Mouse (Mus musculus) intestine, postnatal 0 days (tissue): Measurements from ENCODE around the gene Wdr35. TPM values are rescaled to one million over a fixed set of nuclear protein-coding genes. Genes with fewer than 3 reads are reported as not detected.

Experiments
- ATAC-seq: fragments of 200-750 bp; cut with Nextera tagmentation; 2 replicates; pipeline ENCODE4 v1.8.0; 2017; ENCODE audit warnings: mild to moderate bottlenecking, moderate TSS enrichment, moderate library complexity
- H3K27ac ChIP-seq: fragments of 300-500 bp; sonication (generic); 2 replicates; pipeline ENCODE4 v1.5.1; 2014; ENCODE audit warnings: mild to moderate bottlenecking, low read depth, low read length, moderate library complexity
- H3K27me3 ChIP-seq: fragments of 300-500 bp; sonication (generic); replicated peaks from 2 replicates; pipeline ENCODE4 v1.6.1; 2014; ENCODE audit warnings: low read length, mixed read lengths; ENCODE audit not compliant: control insufficient read depth, insufficient read depth
- H3K36me3 ChIP-seq: fragments of 300-500 bp; sonication (generic); 2 replicates; pipeline ENCODE4 v1.6.1; 2014; ENCODE audit warnings: mild to moderate bottlenecking, moderate library complexity; ENCODE audit not compliant: control insufficient read depth, insufficient read depth
- H3K4me1 ChIP-seq: fragments of 300-500 bp; sonication (generic); replicated peaks from 2 replicates; pipeline ENCODE4 v1.6.1; 2014; ENCODE audit warnings: antibody characterized with exemption, low read length, mixed read lengths; ENCODE audit not compliant: control insufficient read depth, insufficient read depth
- H3K4me2 ChIP-seq: fragments of 300-500 bp; sonication (generic); replicated peaks from 2 replicates; pipeline ENCODE4 v1.6.1; 2014; ENCODE audit warnings: low read depth, mild to moderate bottlenecking, moderate library complexity
- H3K4me3 ChIP-seq: fragments of 300-500 bp; sonication (generic); 2 replicates; pipeline ENCODE4 v1.5.1; 2014; ENCODE audit warnings: low read depth, low read length
- H3K9ac ChIP-seq: fragments of 300-500 bp; sonication (generic); 2 replicates; pipeline ENCODE4 v1.6.1; 2014; ENCODE audit warnings: mild to moderate bottlenecking, low read depth, low read length
- H3K9me3 ChIP-seq: fragments of 300-500 bp; sonication (generic); 2 replicates; pipeline ENCODE4 v1.6.1; 2016; ENCODE audit warnings: mixed run types; ENCODE audit not compliant: control insufficient read depth
- CTCF ChIP-seq: sonication (generic); IDR thresholded peaks from 2 replicates; pipeline ENCODE4 v1.5.1; 2016; ENCODE audit warnings: low read depth, mild to moderate bottlenecking, control low read depth, antibody characterized with exemption, moderate library complexity
- WGBS: fragments of 180-500 bp; shearing (Covaris S2); extraction: QIAGEN DNeasy Blood & Tissue Kit; methylation state at CpG from one replicate; pipeline ENCODE4 v1.1.7; 2014; 5-methylcytosine and 5-hydroxymethylcytosine counted together
- polyA plus RNA-seq: library from polyadenylated mRNA; unstranded; fragments of >200 nt; fragmentation: Nextera tagmentation; extraction: Ambion mirVana; gene quantifications from 2 replicates; pipeline ENCODE4 v1.2.1, GENCODE M21; 2015

Wdr35 gene
- polyA plus RNA-seq, 1 experiment from 2014 or later, result 2.5 TPM

DNA sequence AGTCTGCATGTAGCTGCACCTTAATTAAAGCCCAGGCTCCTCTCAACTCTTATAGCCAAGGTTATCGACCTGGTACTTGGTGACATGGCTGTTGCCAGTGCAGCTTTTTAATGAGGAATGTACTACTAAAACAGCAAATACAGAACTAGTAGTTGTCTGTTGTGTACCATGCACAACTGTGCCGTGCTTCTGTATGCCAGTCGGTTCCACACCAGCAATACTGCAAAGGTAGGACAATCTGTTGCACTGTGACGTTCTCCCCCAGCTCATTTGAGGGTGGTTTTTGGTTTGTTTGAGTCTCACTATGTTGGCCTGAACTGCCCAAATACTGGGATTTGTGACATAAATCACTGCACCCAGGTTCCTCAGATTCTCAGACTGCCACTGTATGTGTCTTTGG, 34.2 kb upstream of the Wdr35 start:
- no peak for ATAC-seq

GRCm38 (mm10) chr12:8940011-8941005, 33.4 kb upstream of the Wdr35 start:
- no peaks in the 10 kb centered on the region for H3K9me3 ChIP-seq
- no peak overlapping the region for H3K4me3 ChIP-seq
- H3K27me3 ChIP-seq, result no peaks in the 10 kb centered on the region
- H3K4me2 ChIP-seq, result no peak overlapping the region
- H3K9ac ChIP-seq, result no peak overlapping the region
- peaks cover 42% of the 10 kb centered on the region for H3K36me3 ChIP-seq
- WGBS, result 69% methylated on average over 12 of the region's 12 CpGs
- ATAC-seq, result no peak
- no peaks in the 10 kb centered on the region for H3K4me1 ChIP-seq
- TF ChIP-seq CTCF, result no peak
- H3K27ac ChIP-seq, result no peak overlapping the region

More for the DNA sequence above, 34.2 kb upstream of the Wdr35 start:
- TF ChIP-seq CTCF, result no peak
- Histone ChIP-seq H3K9ac (no peak overlapping the region), H3K4me1 (no peaks in the 10 kb centered on the region), H3K36me3 (peaks cover 50% of the 10 kb centered on the region), H3K4me2 (no peak overlapping the region), H3K27ac (no peak overlapping the region), H3K9me3 (no peaks in the 10 kb centered on the region), H3K27me3 (no peaks in the 10 kb centered on the region), H3K4me3 (no peak overlapping the region)
- WGBS, result 94% methylated on average over 4 of the region's 4 CpGs

DNA sequence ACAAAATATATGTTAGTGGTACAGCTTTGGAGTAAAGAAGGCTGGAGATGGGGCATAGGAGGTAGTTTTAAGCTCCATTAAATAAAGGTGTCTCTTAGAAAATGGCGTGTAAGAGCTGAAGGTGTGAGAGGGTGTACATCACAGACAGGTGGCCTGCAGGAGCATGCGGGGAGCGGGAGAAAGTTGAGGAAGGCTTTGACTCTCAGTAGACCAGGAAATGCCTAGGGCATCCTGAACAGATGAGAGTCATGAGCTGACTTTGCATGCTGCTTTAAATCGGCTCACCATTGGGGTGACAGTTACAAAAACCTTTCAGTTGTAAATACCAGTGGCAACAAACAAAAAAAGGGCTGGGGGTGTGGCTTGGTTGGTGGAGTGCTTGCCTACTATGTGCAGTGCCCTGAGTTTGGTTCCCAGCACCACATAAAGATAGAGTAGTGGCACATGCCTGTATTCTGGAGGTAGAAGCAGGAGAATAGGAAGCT, 32.5 kb upstream of the Wdr35 start:
- H3K27ac ChIP-seq, result no peak overlapping the region
- no peaks in the 10 kb centered on the region for H3K9me3 ChIP-seq
- H3K4me2 ChIP-seq, result no peak overlapping the region
- H3K4me1 ChIP-seq, result no peaks in the 10 kb centered on the region
- no peak overlapping the region for H3K9ac ChIP-seq
- WGBS, result 59% methylated on average over 4 of the region's 4 CpGs
- H3K36me3 ChIP-seq, result peaks cover 35% of the 10 kb centered on the region
- no peak for TF ChIP-seq CTCF
- ATAC-seq, result no peak
- no peaks in the 10 kb centered on the region for H3K27me3 ChIP-seq
- no peak overlapping the region for H3K4me3 ChIP-seq

DNA sequence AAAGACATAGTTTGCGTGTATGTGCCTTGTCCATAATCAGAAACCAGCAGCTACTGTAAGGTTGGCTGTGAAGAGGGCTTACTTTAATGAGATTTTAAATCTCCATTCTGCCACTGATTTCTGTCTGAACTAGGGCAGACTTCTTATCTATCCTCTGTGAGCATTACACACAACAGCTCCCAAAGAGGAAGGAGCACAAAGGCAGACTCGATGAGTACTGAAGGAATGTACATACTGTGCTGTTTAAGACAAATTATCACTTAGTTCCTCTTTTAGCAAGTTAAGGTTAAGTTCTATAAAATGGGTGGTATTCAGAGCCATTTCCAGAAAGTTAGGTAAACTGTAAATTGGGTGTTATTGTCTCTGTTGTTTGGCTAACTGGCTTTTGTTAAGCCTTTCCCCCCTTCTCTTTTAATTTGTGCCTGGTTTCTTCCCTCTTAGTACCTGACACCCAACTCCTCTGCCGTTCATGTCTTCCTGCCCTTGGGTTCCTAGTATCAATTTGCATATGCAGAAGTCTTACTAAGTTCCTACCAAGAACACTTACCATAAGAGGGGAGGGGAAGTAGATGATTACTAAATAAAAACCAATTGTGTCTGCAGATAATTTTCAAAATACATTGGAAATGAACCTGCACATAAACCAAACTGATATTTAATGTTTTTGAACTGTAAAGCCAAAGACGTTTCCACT, 31.8 kb upstream of the Wdr35 start:
- Histone ChIP-seq H3K4me2 (no peak overlapping the region), H3K27ac (no peak overlapping the region), H3K36me3 (peaks cover 28% of the 10 kb centered on the region), H3K4me3 (no peak overlapping the region), H3K27me3 (no peaks in the 10 kb centered on the region), H3K4me1 (no peaks in the 10 kb centered on the region), H3K9ac (no peak overlapping the region), H3K9me3 (no peaks in the 10 kb centered on the region)
- no peak for TF ChIP-seq CTCF
- 52% methylated on average over 4 of the region's 4 CpGs for WGBS
- ATAC-seq, result no peak

GRCm38 (mm10) chr12:8947163-8947562, 26.5 kb upstream of the Wdr35 start:
- WGBS, result 45% methylated on average over 9 of the region's 9 CpGs
- H3K4me3 ChIP-seq, result no peak overlapping the region
- H3K27ac ChIP-seq, result no peak overlapping the region

More at GRCm38 (mm10) chr12:8947163-8947562, 26.5 kb upstream of the Wdr35 start:
- no peak for TF ChIP-seq CTCF
- 0 out of 2 replicates have a peak overlapping the region, but pooled peaks have one; percentile 55 for H3K9ac ChIP-seq
- H3K4me2 ChIP-seq, result peak overlapping the region; percentile 87; the same call in 1 of the 2 replicates
- H3K9me3 ChIP-seq, result no peaks in the 10 kb centered on the region
- H3K27me3 ChIP-seq, result no peaks in the 10 kb centered on the region; the same call in 1 of the 2 replicates
- H3K4me1 ChIP-seq, result peaks cover 3% of the 10 kb centered on the region; the same call in 1 of the 2 replicates
- no peak for ATAC-seq
- H3K36me3 ChIP-seq, result no peaks in the 10 kb centered on the region
